Mouse (Mus musculus) B cell, adult (primary cell): ENCODE data around the gene Snn. TPM values are rescaled to one million over a fixed set of nuclear protein-coding genes. Genes with fewer than 3 reads are reported as not detected.

Experiments
- total RNA-seq: library from RNA; stranded (reverse); gene quantifications from 4 replicates; pipeline ENCODE4 v1.2.4, GENCODE M21; 2023; ENCODE audit not compliant: inconsistent age

Snn gene
- total RNA-seq = 203 to 235 TPM (median 229 TPM) in 4 replicates

GRCm38 (mm10) chr16:11060645-11061044 is at the start of gene Snn:
Snn (plus strand) TSS chr16:11060945.

GRCm38 (mm10) chr16:11066029-11066832 is 5.5 kb downstream of the Snn start, which contains the start of gene Litaf:
Litaf (minus strand) TSS chr16:11066157.

Other genes with a start within 250 kb of the Snn start
- gene Gm11172, start 248.0 kb upstream of the Snn start, total RNA-seq = not detected in 4 replicates
- gene Rmi2, start 225.9 kb upstream of the Snn start, total RNA-seq = 1.1 to 1.8 TPM (median 1.2 TPM) in 4 replicates
- 22.2 to 30.2 TPM (median 27.4 TPM) in 4 replicates for gene Litaf, start 5.2 kb downstream of the Snn start, total RNA-seq
- 69.3 to 72.6 TPM (median 70.9 TPM) in 4 replicates for gene Txndc11, start 73.7 kb downstream of the Snn start, total RNA-seq
- 316 to 335 TPM (median 324 TPM) in 4 replicates for gene Zc3h7a, start 115.4 kb downstream of the Snn start, total RNA-seq
- gene Rsl1d1, start 142.4 kb downstream of the Snn start, total RNA-seq = 81.8 to 93.4 TPM (median 88.2 TPM) in 4 replicates
- gene Gspt1, start 193.4 kb downstream of the Snn start, total RNA-seq = 73.1 to 74.7 TPM (median 73.6 TPM) in 4 replicates